Mouse (Mus musculus) E14TG2a.4 (cell line): ENCODE measurements at regions not wholly inside any gene's neighbourhood (a gene's known extent, or its start where the extent isn't known, plus 50 kb on each side); places are given as distances from the start of the nearest gene placed in this dataset.

Experiments
- CTCF ChIP-seq: conservative IDR thresholded peaks from 2 replicates; pipeline ENCODE4 v1.5.1; 2014; ENCODE audit warnings: low read length
- NANOG ChIP-seq: IDR thresholded peaks from 2 replicates; pipeline ENCODE4 v1.6.1; 2014; ENCODE audit warnings: borderline replicate concordance, low read length, mixed read lengths
- POU5F1 ChIP-seq: IDR thresholded peaks from 2 replicates; pipeline ENCODE4 v1.6.1; 2014; ENCODE audit warnings: low read length, borderline replicate concordance

DNA sequence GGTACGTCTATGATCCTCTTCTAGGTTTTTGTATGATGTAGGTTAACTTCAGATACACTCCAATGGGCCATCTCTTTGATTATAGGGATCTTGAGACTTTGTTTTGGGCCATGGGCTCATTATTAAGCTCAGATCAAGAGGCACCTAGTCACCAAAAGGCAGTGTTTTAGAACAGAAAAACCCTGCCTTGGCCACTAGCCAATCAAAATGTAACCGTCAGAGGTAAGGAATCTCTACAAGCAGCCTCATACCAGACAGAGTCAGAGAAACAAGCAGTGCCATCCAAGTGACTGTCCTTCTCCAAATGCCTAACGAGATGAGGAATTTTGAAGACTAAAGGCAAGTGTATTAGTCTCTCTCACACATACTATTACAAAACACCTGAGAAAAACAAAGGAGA is 487.0 kb downstream of the Rps29 start:
- no peak for TF ChIP-seq CTCF
- no peak for TF ChIP-seq NANOG
- no peak for TF ChIP-seq POU5F1
